Mouse (Mus musculus) heart, embryonic 11.5 days (tissue): Measurements from ENCODE around the gene Cit. TPM values are rescaled to one million over a fixed set of nuclear protein-coding genes. Genes with fewer than 3 reads are reported as not detected.

Experiments
- ATAC-seq: fragments of 200-750 bp; cut with Nextera tagmentation; replicated peaks from 2 replicates; pipeline ENCODE4 v1.8.0; 2017; ENCODE audit warnings: moderate library complexity; ENCODE audit not compliant: insufficient number of reproducible peaks, low FRiP score, low TSS enrichment
- H3K27ac ChIP-seq: fragments of 300-500 bp; sonication (generic); 2 replicates; pipeline ENCODE4 v1.5.1; 2014; ENCODE audit warnings: mild to moderate bottlenecking, low read depth, low read length
- H3K27me3 ChIP-seq: fragments of 300-500 bp; sonication (generic); 2 replicates; pipeline ENCODE4 v1.6.1; 2014; ENCODE audit warnings: mild to moderate bottlenecking, low read length, mixed read lengths; ENCODE audit not compliant: control insufficient read depth, insufficient read depth
- H3K36me3 ChIP-seq: fragments of 300-500 bp; sonication (generic); 2 replicates; pipeline ENCODE4 v1.6.1; 2014; ENCODE audit warnings: mild to moderate bottlenecking, low read length, moderate library complexity, mixed read lengths; ENCODE audit not compliant: control insufficient read depth, insufficient read depth
- H3K4me1 ChIP-seq: fragments of 300-500 bp; sonication (generic); 2 replicates; pipeline ENCODE4 v1.6.1; 2014; ENCODE audit warnings: low read length; ENCODE audit not compliant: control insufficient read depth, insufficient read depth
- H3K4me2 ChIP-seq: fragments of 300-500 bp; sonication (generic); 2 replicates; pipeline ENCODE4 v1.6.1; 2014; ENCODE audit warnings: mild to moderate bottlenecking, moderate library complexity
- H3K4me3 ChIP-seq: fragments of 300-500 bp; sonication (generic); 2 replicates; pipeline ENCODE4 v1.5.1; 2014; ENCODE audit warnings: low read depth, low read length
- H3K9ac ChIP-seq: fragments of 300-500 bp; sonication (generic); 2 replicates; pipeline ENCODE4 v1.6.1; 2014; ENCODE audit warnings: mild to moderate bottlenecking, low read depth, low read length, moderate library complexity
- H3K9me3 ChIP-seq: fragments of 300-500 bp; sonication (generic); replicated peaks from 2 replicates; pipeline ENCODE4 v1.6.1; 2016; ENCODE audit warnings: low read length; ENCODE audit not compliant: control insufficient read depth
- WGBS: fragments of 180-500 bp; shearing (Covaris S2); extraction: QIAGEN DNeasy Blood & Tissue Kit; methylation state at CpG from one replicate; pipeline ENCODE4 v1.1.7; 2014; ENCODE audit not compliant: insufficient replicate concordance; 5-methylcytosine and 5-hydroxymethylcytosine counted together
- polyA plus RNA-seq: library from polyadenylated mRNA; unstranded; fragments of >200 nt; fragmentation: Nextera tagmentation; extraction: Ambion mirVana; gene quantifications from 2 replicates; pipeline ENCODE4 v1.2.1, GENCODE M21; 2014

Cit gene
- polyA plus RNA-seq, 1 experiment from 2014 or later = 33.1 TPM

DNA sequence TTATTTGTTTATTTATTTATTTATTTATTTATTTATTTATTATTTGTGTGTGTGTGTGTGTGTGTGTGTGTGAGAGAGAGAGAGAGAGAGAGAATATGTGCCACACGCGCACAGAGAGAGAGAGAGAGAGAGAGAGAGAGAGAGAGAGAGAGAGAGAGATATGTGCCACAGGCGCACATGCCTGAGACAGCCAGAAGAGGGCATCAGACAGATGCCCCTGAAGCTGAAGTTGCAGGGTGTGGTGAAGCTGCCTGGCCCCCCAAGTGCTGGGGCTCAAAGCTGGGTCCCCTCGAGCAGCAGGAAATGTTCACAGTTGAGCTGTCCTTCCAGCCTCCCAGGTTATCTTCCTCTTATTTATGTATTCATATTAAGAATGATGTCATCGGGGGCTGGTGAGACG, 32.3 kb downstream of the Cit start:
- Histone ChIP-seq H3K4me3 (no peak overlapping the region), H3K9me3 (no peaks in the 10 kb centered on the region), H3K9ac (no peak overlapping the region), H3K36me3 (peaks cover 13% of the 10 kb centered on the region), H3K4me2 (no peak overlapping the region), H3K27ac (no peak overlapping the region), H3K27me3 (no peaks in the 10 kb centered on the region), H3K4me1 (no peaks in the 10 kb centered on the region)
- WGBS = 88% methylated on average over 6 of the region's 6 CpGs
- ATAC-seq = no peak

DNA sequence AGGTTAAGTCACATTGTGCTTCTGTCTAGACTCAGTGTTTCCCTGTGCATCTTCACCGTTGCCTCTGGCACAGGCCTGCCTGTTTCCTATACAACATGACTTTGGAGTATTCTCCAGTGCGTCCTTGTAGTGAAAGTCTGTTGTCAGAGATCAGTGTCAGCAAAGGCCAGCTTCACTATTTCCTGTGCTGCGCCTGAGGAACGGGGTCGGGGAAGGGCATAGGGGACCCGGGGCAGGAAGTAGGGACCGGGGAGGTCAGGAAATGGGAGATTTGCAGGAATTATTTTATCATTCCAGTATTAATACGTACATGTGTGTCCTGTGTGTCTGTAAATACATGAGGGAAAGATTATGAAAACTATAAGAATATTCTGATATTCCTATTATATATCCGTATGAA, 37.1 kb downstream of the Cit start:
- no peak for ATAC-seq
- Histone ChIP-seq H3K4me1 (no peaks in the 10 kb centered on the region), H3K4me2 (no peak overlapping the region), H3K27me3 (no peaks in the 10 kb centered on the region), H3K9ac (no peak overlapping the region), H3K27ac (no peak overlapping the region), H3K9me3 (no peaks in the 10 kb centered on the region), H3K4me3 (no peak overlapping the region), H3K36me3 (peaks cover 10% of the 10 kb centered on the region)
- WGBS = 68% methylated on average over 9 of the region's 9 CpGs

DNA sequence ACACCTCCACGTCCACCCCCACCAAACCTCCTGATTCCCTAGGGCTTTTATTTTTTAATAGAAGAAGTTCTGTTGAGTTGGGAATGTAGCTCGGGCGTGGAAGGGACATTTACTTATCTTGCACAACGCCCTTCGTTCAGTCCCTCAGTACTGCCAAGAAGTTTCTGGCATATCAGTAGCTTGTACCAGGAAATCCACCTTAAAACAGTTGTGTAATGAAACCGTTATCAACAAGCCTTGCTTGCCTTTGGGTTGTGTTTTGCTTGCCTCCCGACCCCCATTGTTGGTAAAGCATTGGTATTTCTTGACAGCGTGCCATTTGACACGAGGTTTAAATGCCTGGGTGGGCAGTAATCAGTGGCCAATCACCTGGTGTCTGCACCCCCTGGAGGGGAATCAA, 39.4 kb downstream of the Cit start:
- Histone ChIP-seq H3K9me3 (no peaks in the 10 kb centered on the region), H3K4me3 (no peak overlapping the region)
- no peak for ATAC-seq

DNA sequence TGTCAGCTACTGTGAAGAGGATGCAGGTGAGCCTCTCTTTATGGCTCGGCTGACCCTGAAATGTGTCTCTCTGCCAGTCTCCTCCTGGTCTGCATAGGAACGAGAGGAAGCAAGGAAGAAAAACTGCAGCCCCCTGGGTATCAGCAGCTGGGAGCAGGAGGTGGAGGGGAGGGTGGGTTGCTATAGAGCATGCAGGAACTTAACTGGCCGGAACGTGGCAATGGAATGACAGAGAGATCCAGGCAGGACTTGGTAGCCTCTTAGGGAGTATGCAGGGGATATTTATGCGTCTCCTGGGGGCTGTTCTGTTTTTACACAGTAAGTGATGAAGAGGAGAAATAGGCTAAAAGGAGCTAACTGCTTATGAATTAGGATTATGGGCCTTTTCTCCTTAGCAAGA, 48.7 kb downstream of the Cit start:
- no peak for ATAC-seq
- no peak overlapping the region for H3K4me2 ChIP-seq
- H3K9me3 ChIP-seq = no peaks in the 10 kb centered on the region
- H3K36me3 ChIP-seq = peaks cover 2% of the 10 kb centered on the region; the same call in 1 of the 2 replicates
- no peak overlapping the region for H3K4me3 ChIP-seq
- no peak overlapping the region for H3K27ac ChIP-seq
- no peaks in the 10 kb centered on the region for H3K27me3 ChIP-seq
- no peak overlapping the region for H3K9ac ChIP-seq
- 85% methylated on average over 5 of the region's 5 CpGs for WGBS
- no peaks in the 10 kb centered on the region for H3K4me1 ChIP-seq

More for the DNA sequence above, 39.4 kb downstream of the Cit start:
- no peaks in the 10 kb centered on the region for H3K27me3 ChIP-seq
- H3K9ac ChIP-seq = no peak overlapping the region
- 75% methylated on average over 9 of the region's 9 CpGs for WGBS
- peaks cover 16% of the 10 kb centered on the region for H3K36me3 ChIP-seq
- no peaks in the 10 kb centered on the region for H3K4me1 ChIP-seq
- H3K27ac ChIP-seq = no peak overlapping the region
- no peak overlapping the region for H3K4me2 ChIP-seq

DNA sequence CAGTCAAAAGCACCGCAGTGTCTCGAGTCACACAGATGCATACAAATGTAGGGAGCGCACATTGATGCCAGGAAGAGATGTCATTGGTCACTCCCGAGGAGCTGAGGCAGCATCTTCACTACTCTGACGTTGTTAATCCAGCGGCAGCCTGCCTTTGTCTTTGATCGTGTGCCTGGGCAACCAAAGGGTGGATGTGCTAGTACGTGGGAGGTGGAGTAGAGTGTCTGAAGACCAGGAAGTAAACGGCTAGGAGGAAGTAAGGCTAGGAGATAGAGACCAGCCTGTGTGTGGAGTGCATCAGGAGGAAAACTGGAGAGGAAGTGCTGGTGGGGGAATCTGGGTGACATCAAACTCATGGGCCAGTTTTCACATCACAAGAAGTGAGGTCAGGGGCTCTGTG, 52.0 kb downstream of the Cit start:
- Histone ChIP-seq H3K9ac (no peak overlapping the region), H3K4me2 (no peak overlapping the region), H3K9me3 (no peaks in the 10 kb centered on the region), H3K27ac (no peak overlapping the region), H3K36me3 (no peaks in the 10 kb centered on the region), H3K4me1 (peaks cover 3% of the 10 kb centered on the region; the same call in 1 of the 2 replicates), H3K27me3 (no peaks in the 10 kb centered on the region), H3K4me3 (no peak overlapping the region)
- ATAC-seq = no peak
- WGBS = 58% methylated on average over 9 of the region's 9 CpGs

DNA sequence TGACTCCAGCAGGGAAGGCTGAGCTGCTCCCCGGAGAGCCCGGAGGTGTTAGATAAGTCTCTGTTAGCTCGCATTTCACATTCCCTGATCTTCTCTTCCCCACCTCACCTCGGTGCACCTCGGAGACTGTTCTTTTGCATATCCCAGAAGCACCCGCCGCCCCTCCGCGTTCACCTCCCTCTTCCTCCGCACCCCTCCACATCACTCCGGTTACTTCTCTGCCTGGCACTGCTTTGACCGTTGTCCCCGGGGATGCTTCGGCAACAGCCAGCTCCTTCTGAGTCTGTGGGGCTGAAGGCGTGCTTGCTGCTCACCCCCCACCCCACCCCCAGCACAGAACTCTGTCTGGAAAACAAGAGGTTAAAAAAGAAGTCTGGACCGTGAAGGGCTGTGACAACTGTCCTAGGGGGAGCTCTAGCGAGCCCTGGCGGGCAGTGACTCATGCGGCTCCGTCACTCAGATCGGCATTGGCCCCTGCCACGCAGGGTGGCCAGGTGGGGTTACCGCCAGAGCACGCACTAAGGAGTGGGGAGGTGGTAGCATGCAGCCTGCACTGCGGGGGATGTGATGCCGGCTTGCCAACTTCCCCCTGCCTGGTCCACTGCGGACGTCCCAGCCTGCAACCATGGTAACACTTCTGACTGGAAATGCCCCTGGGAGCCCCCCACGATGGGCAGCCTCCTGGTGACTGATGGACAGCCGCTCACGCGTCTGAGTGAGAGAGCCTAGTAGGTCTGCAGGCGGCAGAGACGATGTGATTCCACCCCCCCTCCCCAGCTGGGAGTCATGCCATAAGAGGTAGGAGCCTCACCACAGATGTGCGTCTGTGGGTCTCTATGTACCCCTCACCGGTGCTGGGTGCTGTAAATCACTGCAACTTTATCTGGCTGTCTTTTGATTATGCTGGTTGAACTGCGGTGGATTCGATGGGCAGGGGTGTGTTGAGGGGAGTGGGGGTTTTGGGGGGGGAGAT, 62.2 kb downstream of the Cit start:
- no peaks in the 10 kb centered on the region for H3K9me3 ChIP-seq
- H3K4me1 ChIP-seq = peaks cover 21% of the 10 kb centered on the region
- no peaks in the 10 kb centered on the region; the same call in 1 of the 2 replicates for H3K36me3 ChIP-seq
- H3K4me2 ChIP-seq = peak overlapping the region; percentile 75
- H3K9ac ChIP-seq = no peak overlapping the region
- WGBS = 6% methylated on average over 37 of the region's 38 CpGs
- no peaks in the 10 kb centered on the region for H3K27me3 ChIP-seq
- no peak overlapping the region for H3K27ac ChIP-seq
- ATAC-seq = 0 out of 2 replicates have a peak, but pooled peaks have one; percentile 31
- peak overlapping the region; percentile 32 for H3K4me3 ChIP-seq

DNA sequence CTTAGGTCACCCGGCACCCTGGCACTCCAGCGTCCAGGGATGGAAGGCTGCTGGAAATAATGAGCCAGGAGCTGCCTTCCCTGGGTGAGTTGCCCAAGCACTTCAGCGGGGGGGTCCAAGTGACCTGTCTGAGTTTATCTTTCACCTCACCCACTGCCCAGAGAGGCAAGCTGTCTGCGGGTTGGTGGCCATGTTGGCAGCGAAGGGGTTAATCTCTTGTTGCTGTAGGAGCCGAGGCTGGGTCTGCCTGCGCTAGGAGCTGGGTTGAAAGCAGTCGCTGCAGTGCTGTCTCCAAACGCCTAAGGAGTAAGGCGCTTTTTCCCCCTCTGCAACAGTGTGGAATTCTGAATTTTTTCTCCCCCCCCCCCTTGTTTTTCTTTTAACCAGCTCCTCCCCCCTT, 63.2 kb downstream of the Cit start:
- Histone ChIP-seq H3K9me3 (no peaks in the 10 kb centered on the region), H3K36me3 (no peaks in the 10 kb centered on the region), H3K4me1 (peaks cover 21% of the 10 kb centered on the region), H3K4me2 (peak overlapping the region; percentile 75), H3K9ac (no peak overlapping the region), H3K4me3 (no peak overlapping the region), H3K27me3 (no peaks in the 10 kb centered on the region), H3K27ac (no peak overlapping the region)
- WGBS = 26% methylated on average over 10 of the region's 10 CpGs
- ATAC-seq = no peak

DNA sequence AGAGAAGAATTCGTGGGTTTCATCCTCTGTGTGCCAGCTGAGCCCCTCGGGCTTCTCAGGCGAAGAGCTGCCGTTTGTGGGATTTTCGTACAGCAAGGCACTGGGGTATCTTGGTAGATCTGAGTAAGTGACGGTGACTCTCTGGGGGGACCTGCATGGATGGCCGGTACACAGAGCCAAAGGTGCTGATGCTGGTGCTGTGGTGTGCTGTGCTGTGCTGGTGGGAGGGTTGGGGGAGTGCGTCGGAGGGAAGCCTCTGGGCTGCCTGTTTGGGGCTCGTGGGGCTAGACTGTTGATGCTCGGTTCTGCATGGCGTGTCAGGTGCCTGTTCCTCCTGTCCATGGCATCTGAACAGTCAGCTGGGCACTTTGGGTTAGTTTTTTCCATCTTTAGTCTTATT, 63.6 kb downstream of the Cit start:
- WGBS = 59% methylated on average over 12 of the region's 12 CpGs
- H3K27ac ChIP-seq = no peak overlapping the region
- no peak for ATAC-seq
- no peaks in the 10 kb centered on the region for H3K36me3 ChIP-seq
- H3K4me1 ChIP-seq = peaks cover 21% of the 10 kb centered on the region
- H3K4me2 ChIP-seq = no peak overlapping the region
- H3K27me3 ChIP-seq = no peaks in the 10 kb centered on the region
- no peaks in the 10 kb centered on the region for H3K9me3 ChIP-seq
- H3K4me3 ChIP-seq = no peak overlapping the region
- H3K9ac ChIP-seq = no peak overlapping the region

DNA sequence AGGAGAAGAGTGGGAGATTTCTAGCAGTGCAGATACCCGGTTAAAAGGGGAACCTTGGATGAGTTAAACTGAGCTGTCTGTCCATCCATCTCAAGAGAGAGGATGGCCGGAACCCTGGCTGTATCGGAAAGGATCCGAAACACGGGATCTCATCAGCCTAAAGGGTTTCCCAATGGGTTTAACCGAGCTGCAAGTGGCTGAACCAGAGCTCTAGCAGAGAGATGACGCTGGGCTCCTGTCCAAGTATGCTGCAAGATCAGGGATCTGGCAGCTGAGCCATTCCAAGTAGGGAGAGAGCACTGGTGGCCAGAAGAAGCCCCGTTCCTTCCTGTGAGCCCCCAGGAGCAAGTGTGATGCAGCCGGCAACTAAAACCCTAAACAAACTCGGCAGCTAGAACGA, 64.0 kb downstream of the Cit start:
- ATAC-seq = no peak
- 59% methylated on average over 11 of the region's 11 CpGs for whole genome bisulfite sequencing
- no peak overlapping the region for H3K27ac ChIP-seq
- H3K9me3 ChIP-seq = no peaks in the 10 kb centered on the region
- no peak overlapping the region for H3K9ac ChIP-seq
- no peaks in the 10 kb centered on the region for H3K27me3 ChIP-seq
- no peak overlapping the region for H3K4me3 ChIP-seq
- H3K4me2 ChIP-seq = no peak overlapping the region
- no peaks in the 10 kb centered on the region for H3K36me3 ChIP-seq
- H3K4me1 ChIP-seq = peaks cover 21% of the 10 kb centered on the region; the same call in 1 of the 2 replicates
